Mouse (Mus musculus): ENCODE measurements around the gene Tmem170. TPM values are rescaled to one million over a fixed set of nuclear protein-coding genes. Genes with fewer than 3 reads are reported as not detected.

Tmem170 gene
- polyA plus RNA-seq, 1 experiment, result 2.6 TPM

DNA sequence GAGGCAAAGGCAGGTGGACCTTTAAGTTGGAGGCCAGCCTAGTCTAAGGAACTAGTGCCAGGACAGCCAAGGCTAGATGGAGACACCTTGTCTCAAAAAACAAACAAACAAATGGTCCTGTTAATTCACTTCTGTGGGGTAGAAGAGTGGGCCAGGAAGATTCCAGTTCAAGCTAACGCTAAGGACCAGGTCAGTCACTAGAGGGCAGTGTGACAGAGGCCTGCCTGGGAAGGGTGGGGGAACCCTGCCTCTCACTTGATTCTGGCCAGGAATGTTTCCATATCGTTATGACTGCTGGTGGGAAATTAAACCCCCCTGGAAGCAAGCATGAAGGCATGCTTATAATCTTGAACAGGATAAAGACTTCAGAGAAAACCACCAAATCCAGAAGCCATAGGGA is 5.0 kb upstream of the Tmem170 start:
- TF ChIP-seq CTCF (IDR thresholded peaks at IDR 0.05; ENCODE audit: low read depth, low read length) (peak; percentile 69), POLR2A (IDR thresholded peaks at IDR 0.05; ENCODE audit: borderline replicate concordance, low read depth, low read length) (no peak)
- Histone ChIP-seq H3K4me3 (ENCODE audit: insufficient read depth, low read length) (no peak overlapping the region), H3K27ac (ENCODE audit: insufficient read depth, low read depth, low read length) (no peak overlapping the region), H3K4me1 (ENCODE audit: control insufficient read depth, insufficient read depth, low read length) (no peaks in the 10 kb centered on the region)

DNA sequence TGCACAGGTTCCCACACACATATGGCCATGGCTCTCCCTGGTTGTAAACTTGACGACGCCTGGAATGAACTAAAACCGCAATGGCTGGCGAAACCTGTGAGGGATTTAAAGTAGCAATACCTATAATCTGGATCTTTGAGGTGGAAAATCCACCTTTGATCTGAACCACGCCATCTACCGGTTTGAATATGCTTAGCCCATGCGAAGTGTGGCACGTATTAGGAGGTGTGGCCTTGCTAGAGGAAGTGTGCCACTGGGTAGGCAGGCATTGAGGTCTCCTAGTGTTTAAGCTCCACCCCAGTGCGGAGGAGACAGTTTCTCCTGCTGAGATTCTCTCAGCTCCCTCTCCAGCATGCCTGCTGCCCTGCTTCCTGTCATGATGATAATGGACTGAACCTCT is 1.2 kb upstream of the Tmem170 start:
- TF ChIP-seq CTCF (IDR thresholded peaks at IDR 0.05; ENCODE audit: low read depth, low read length) (no peak), POLR2A (IDR thresholded peaks at IDR 0.05; ENCODE audit: borderline replicate concordance, low read depth, low read length) (no peak)
- Histone ChIP-seq H3K4me3 (ENCODE audit: insufficient read depth, low read length) (no peak overlapping the region), H3K27ac (ENCODE audit: insufficient read depth, low read depth, low read length) (no peak overlapping the region)

DNA sequence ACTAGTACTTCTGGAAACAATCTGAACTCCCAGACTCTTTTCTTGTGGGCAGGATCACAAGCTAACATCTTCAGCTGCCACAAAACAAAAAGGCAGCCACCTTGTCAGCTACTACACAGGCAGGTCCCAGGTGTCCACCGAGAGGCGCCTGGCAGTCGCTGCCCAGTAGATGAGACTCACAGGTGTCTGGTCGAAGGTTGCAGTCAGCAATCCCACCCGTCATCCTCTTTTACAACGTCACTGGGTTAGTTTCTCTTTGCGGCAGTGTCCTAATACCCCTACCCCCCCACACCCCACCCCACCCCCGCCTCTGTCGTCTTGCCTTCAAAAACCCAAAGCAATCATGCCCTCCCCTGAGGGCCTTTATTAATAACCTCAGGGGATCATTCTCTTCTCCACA is 792 bp downstream of the Tmem170 start:
- TF ChIP-seq POLR2A (IDR thresholded peaks at IDR 0.05; ENCODE audit: borderline replicate concordance, low read depth, low read length), result no peak
- no peak for TF ChIP-seq CTCF (IDR thresholded peaks at IDR 0.05; ENCODE audit: low read depth, low read length)
- Histone ChIP-seq H3K27ac (ENCODE audit: insufficient read depth, low read depth, low read length) (no peak overlapping the region), H3K4me3 (ENCODE audit: insufficient read depth, low read length) (peak overlapping the region; percentile 59), H3K4me1 (ENCODE audit: control insufficient read depth, insufficient read depth, low read length) (peaks cover 3% of the 10 kb centered on the region; the same call in 1 of the 2 replicates)

More for the DNA sequence above, 1.2 kb upstream of the Tmem170 start:
- H3K4me1 ChIP-seq (ENCODE audit: control insufficient read depth, insufficient read depth, low read length), result no peaks in the 10 kb centered on the region

DNA sequence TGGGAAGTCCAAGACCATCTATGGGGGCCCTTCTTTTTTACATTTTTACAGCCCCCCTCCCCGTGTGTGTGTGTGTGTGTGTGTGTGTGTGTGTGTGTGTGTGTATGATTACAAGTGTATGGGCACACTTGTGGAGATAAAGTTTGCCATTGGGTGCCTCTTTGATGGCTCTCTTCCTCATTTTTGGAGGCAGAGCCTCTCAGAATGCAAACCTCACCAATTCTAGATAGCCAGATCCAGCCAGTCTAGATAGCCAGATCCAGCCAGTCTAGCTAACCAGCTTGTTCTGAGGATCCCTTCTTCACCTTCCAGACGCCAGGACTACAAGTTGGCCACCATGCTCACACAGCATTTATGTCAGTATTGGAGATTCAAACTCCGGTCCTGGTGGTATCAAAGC is 5.3 kb downstream of the Tmem170 start:
- Histone ChIP-seq H3K27ac (ENCODE audit: insufficient read depth, low read depth, low read length) (no peak overlapping the region), H3K4me3 (ENCODE audit: insufficient read depth, low read length) (no peak overlapping the region), H3K4me1 (ENCODE audit: control insufficient read depth, insufficient read depth, low read length) (peaks cover 6% of the 10 kb centered on the region; the same call in 1 of the 2 replicates)
- TF ChIP-seq POLR2A (IDR thresholded peaks at IDR 0.05; ENCODE audit: borderline replicate concordance, low read depth, low read length), result no peak

DNA sequence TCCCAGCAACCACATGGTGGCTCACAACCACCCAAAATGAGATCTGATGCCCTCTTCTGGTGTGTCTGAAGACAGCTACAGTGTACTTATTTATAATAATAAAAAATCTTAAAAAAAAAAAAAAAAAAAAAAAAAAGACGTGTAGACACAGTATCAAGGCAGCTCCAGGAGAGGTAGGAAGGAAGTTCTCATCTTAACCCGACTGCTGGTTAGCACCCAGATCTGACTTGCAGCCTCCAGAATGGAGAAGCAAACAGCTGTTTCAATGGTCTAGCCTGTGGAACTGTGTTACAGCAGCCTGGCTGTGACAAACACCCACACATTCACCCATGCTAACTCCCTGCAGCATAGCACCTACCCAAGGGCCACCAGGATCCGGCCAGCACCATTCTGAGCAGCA is 6.2 kb downstream of the Tmem170 start:
- no peak overlapping the region for H3K4me3 ChIP-seq (ENCODE audit: insufficient read depth, low read length)
- TF ChIP-seq POLR2A (IDR thresholded peaks at IDR 0.05; ENCODE audit: borderline replicate concordance, low read depth, low read length) (no peak), CTCF (IDR thresholded peaks at IDR 0.05; ENCODE audit: low read depth, low read length) (no peak)

DNA sequence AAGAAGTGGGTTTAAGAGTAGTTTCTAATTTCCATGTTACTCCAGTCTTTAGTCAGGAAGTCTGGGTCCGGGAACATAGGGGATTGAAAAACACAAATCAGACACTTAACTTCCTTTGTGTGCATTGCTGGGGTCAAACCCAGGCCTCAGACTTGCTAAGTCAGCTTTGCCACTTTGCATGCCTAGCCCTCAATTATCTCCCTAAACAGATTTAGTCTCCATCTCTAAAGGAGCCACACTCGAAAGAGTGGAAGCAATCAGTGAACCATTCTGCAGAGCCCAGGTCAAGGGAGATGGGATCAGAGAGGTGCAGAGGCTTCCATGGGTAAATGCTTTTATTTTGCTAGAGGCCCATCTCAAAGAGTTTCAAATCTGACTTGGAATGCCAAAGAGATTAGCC is 7.9 kb downstream of the Tmem170 start:
- H3K4me3 ChIP-seq (ENCODE audit: insufficient read depth, low read length), result no peak overlapping the region
- H3K27ac ChIP-seq (ENCODE audit: insufficient read depth, low read depth, low read length), result no peak overlapping the region
- H3K4me1 ChIP-seq (ENCODE audit: control insufficient read depth, insufficient read depth, low read length), result peaks cover 8% of the 10 kb centered on the region
- TF ChIP-seq POLR2A (IDR thresholded peaks at IDR 0.05; ENCODE audit: borderline replicate concordance, low read depth, low read length) (no peak), CTCF (IDR thresholded peaks at IDR 0.05; ENCODE audit: low read depth, low read length) (no peak)

More for the DNA sequence above, 6.2 kb downstream of the Tmem170 start:
- Histone ChIP-seq H3K27ac (ENCODE audit: insufficient read depth, low read depth, low read length) (no peak overlapping the region), H3K4me1 (ENCODE audit: control insufficient read depth, insufficient read depth, low read length) (peaks cover 6% of the 10 kb centered on the region; the same call in 1 of the 2 replicates)

DNA sequence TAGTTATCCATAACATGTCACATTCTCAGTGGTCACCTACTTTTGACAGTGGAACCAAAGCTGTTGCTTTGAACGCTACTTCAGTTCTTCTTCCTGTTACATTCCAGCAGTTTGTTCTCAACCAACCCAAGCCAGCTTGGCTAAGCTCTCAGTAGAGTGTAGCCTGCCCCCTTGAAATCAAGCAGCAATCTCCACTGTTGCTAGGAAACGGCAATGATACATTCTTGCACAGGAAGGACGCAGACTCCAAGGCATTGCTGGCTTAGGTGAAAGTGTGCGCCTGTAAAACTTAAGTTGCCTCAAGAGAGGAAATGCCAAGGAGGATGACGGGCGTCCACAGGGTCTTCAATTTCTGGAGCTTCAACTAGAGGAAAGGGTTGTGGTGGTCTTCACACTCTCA is 10.7 kb downstream of the Tmem170 start:
- H3K4me3 ChIP-seq (ENCODE audit: insufficient read depth, low read length), result no peak overlapping the region
- no peak overlapping the region for H3K27ac ChIP-seq (ENCODE audit: insufficient read depth, low read depth, low read length)
- H3K4me1 ChIP-seq (ENCODE audit: control insufficient read depth, insufficient read depth, low read length), result peaks cover 11% of the 10 kb centered on the region
- TF ChIP-seq CTCF (IDR thresholded peaks at IDR 0.05; ENCODE audit: low read depth, low read length) (no peak), POLR2A (IDR thresholded peaks at IDR 0.05; ENCODE audit: borderline replicate concordance, low read depth, low read length) (no peak)

DNA sequence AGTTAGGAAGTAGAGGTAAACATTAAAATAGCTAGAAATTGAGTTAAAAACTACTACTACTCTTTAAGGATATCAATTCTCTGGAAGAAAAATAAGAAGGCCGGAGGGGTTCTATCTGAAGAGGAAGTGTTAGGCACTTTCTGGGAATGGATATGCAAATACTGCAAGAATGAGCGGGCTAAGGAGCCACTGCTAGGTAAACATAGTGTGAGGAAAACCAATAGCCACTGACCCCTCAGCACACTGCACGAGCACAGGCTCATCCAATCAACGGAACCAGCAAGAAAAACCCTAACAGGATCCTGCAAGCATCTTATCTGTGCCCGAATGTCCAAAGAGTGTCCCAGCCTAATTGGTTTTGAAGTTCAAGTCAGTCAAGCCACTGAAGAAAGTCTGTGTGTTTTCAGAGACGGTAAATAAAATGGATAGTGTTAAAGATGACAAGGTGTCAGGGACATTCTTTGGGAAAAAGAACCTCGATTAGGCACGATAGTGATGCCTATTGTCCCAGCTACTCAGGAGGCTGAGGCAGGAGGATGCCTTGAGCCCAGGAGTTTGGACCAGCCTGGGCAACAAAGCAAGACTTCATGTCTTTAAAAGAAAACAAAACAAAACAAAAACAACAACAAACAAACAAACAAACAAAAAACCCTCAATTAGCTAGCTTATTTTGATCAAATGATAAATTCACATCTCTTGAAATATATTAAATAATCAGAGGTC is 11.3 kb downstream of the Tmem170 start:
- Histone ChIP-seq H3K4me3 (ENCODE audit: insufficient read depth, low read length) (no peak overlapping the region), H3K4me1 (ENCODE audit: control insufficient read depth, insufficient read depth, low read length) (peaks cover 11% of the 10 kb centered on the region), H3K27ac (ENCODE audit: insufficient read depth, low read depth, low read length) (no peak overlapping the region)
- TF ChIP-seq CTCF (IDR thresholded peaks at IDR 0.05; ENCODE audit: low read depth, low read length) (no peak), POLR2A (IDR thresholded peaks at IDR 0.05; ENCODE audit: borderline replicate concordance, low read depth, low read length) (no peak)

DNA sequence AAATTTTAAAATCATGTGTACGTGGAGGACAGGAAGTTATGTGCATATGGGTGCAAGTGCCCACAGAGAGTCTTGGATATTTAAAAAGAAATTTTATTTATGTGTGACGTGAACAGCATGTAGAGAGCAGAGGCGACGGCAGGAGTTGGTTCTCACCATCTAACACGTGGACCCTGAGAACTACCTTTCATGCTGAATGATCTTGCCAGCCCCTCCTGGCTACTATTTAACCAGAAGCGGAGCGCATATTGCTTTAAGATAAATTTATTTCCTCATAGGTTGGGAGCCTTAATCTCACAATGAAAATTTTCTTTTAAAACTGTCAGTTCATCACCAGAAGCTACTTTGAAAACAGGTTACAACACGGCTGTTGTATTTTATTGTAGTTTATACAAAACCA is 11.9 kb downstream of the Tmem170 start:
- no peak for TF ChIP-seq POLR2A (IDR thresholded peaks at IDR 0.05; ENCODE audit: borderline replicate concordance, low read depth, low read length)
- TF ChIP-seq CTCF (IDR thresholded peaks at IDR 0.05; ENCODE audit: low read depth, low read length), result no peak
- H3K4me3 ChIP-seq (ENCODE audit: insufficient read depth, low read length), result no peak overlapping the region
- H3K27ac ChIP-seq (ENCODE audit: insufficient read depth, low read depth, low read length), result no peak overlapping the region

DNA sequence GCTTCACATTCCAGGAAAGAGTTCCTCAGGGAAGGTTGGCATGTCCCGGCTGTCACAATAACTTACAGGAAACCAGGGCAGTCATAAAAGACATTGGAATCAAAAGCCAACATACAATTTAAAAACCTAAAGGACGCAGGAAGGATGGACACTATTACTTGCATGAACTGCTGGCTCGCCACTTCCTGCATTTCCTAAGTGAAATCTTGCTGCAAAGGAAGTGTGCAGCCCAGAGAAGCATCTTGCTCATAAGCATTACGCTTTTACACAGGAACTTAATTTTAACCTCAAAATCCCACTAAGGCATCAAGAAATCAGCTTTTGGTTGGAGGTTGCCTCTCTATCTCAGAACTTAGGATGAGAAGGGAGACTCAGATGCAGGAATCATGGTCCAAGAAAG is 13.3 kb downstream of the Tmem170 start:
- Histone ChIP-seq H3K4me3 (ENCODE audit: insufficient read depth, low read length) (no peak overlapping the region), H3K4me1 (ENCODE audit: control insufficient read depth, insufficient read depth, low read length) (peaks cover 7% of the 10 kb centered on the region), H3K27ac (ENCODE audit: insufficient read depth, low read depth, low read length) (no peak overlapping the region)
- TF ChIP-seq POLR2A (IDR thresholded peaks at IDR 0.05; ENCODE audit: borderline replicate concordance, low read depth, low read length), result no peak
- TF ChIP-seq CTCF (IDR thresholded peaks at IDR 0.05; ENCODE audit: low read depth, low read length), result no peak

More for the DNA sequence above, 11.9 kb downstream of the Tmem170 start:
- H3K4me1 ChIP-seq (ENCODE audit: control insufficient read depth, insufficient read depth, low read length), result peaks cover 11% of the 10 kb centered on the region
